Mouse (Mus musculus) brain, embryonic 14.5 days (tissue): ENCODE data around the gene Trim67.
A peak's percentile ranks its signal among the peaks of the same experiment; 100 is the strongest.

Source experiments
- CTCF ChIP-seq: fragments of 200-500 bp; IDR thresholded peaks from 2 replicates; pipeline ENCODE4 v1.5.1; 2012; ENCODE audit warnings: inconsistent platforms, mild to moderate bottlenecking, moderate library complexity, borderline replicate concordance; ENCODE audit not compliant: insufficient read depth, insufficient read length; ENCODE audit errors: extremely low read depth
- POLR2A ChIP-seq: fragments of 200-500 bp; IDR thresholded peaks from 2 replicates; pipeline ENCODE4 v1.6.1; 2012; ENCODE audit warnings: mild to moderate bottlenecking, inconsistent platforms, borderline replicate concordance; ENCODE audit not compliant: poor library complexity, insufficient read depth, insufficient read length, severe bottlenecking; ENCODE audit errors: extremely low read depth

GRCm38 (mm10) chr8:124859466-124859865 is 66.6 kb downstream of the Trim67 start:
- TF ChIP-seq CTCF = peak; percentile 36; the same call in 1 of the 2 replicates
- TF ChIP-seq POLR2A = no peak
